Mouse (Mus musculus): ENCODE measurements around the gene Gdf3. TPM values are rescaled to one million over a fixed set of nuclear protein-coding genes. Genes with fewer than 3 reads are reported as not detected.
"Not testable (repeated sequence)": the region's sequence is repeated elsewhere in the genome, so short reads cannot be mapped to it uniquely, and the experiment has no call there.

The Gdf3 gene
- polyA plus RNA-seq, 1 experiment from 2014 or later: 23.1 TPM

DNA sequence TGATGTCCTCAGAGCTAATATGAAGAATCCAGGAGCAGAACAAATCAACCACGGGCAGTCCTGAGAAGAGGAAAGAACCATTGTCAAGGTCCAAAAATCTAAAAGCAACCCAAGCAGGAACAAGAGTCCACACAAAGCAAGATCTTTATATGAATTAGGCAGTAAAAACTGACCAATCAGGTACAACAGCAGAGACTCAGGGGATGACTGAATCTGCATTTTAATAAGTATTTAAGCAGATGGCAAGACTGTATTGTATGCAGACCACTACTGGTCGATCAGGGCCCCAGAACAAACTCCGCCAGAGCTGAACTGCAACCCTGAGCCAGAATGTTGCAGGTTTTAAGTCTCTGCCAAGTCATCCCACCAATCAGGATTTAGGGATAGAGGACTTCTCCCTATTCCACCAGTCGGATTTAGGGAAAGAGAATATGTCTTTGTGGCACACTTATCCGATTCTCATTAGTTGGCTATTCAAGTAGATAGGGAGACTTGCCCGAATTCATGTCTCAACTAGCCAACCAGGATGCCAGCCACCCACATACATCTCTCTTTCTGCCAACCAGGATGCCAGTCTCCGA, 9.7 kb downstream of the Gdf3 start:
- peaks cover 5% of the 10 kb centered on the region; the same call in 1 of the 2 replicates for H3K36me3 ChIP-seq (ENCODE audit: inconsistent target)
- peak overlapping the region; percentile 99 for H3K27ac ChIP-seq
- H3K79me2 ChIP-seq (ENCODE audit: inconsistent target): peaks cover 78% of the 10 kb centered on the region
- 96% methylated on average over 5 of the region's 7 CpGs for whole genome bisulfite sequencing (ENCODE audit: missing documents)
- peak overlapping the region; percentile 77 for H3K4me3 ChIP-seq (ENCODE audit: inconsistent target)

DNA sequence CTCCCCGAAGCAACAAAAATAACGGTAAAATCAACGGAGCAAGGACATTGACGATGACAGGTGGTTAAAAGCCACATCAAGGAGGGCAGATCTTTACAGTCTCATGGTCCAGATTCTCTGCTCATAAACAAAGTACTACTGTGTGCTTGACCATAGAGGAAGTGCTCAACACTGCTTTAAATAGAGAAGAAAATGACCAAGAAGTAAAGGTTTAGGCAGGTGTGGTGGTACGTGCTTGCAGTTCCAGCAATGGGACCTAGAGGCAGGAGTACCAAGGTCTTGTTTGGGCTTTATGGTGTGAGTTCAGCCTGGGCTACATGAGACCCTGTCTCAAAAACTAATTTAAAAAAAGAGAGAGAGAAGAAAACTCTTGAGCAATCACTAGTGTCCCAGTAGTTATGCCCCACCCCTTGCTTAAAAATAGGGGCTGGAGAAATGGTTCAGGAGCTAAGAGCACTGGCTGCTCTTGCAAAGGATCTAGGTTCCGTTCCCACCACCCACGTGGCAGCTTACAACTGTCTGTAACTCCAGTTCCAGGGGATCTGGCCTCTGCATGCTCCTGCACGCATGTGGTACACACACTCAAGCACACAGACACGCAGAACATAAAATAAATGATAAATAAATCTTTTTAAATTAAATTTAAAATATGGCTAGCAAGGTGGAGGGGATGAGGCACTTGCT, 10.7 kb downstream of the Gdf3 start:
- peak overlapping the region; percentile 77 for H3K4me3 ChIP-seq (ENCODE audit: inconsistent target)
- H3K79me2 ChIP-seq (ENCODE audit: inconsistent target): peaks cover 87% of the 10 kb centered on the region
- peaks cover 10% of the 10 kb centered on the region; the same call in 1 of the 2 replicates for H3K36me3 ChIP-seq (ENCODE audit: inconsistent target)
- WGBS (ENCODE audit: missing documents): 67% methylated on average over 9 of the region's 9 CpGs
- H3K27ac ChIP-seq: peak overlapping the region; percentile 99

DNA sequence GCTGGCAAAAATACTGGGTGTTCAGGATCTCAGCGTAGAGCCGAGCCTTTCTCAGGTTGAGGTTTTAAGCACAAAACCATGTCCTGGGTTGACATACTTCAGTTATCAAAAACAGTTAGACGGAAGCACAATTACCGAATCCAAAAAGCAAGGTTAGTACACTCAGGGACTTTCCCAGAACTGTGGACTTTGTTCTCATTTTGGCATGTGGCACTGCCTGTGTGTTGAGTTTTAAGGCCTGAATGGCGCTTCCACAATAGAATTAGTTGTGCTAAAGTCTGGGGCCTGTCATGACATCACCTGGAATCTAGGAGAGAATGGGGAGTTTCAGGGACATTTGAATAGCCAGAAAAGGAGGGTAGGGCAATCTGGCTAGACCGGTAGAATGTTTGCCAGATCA, 11.5 kb downstream of the Gdf3 start:
- H3K79me2 ChIP-seq (ENCODE audit: inconsistent target): peaks cover 88% of the 10 kb centered on the region
- 93% methylated on average over 6 of the region's 6 CpGs for WGBS (ENCODE audit: missing documents)
- peak overlapping the region; percentile 99 for H3K27ac ChIP-seq
- peaks cover 18% of the 10 kb centered on the region for H3K36me3 ChIP-seq (ENCODE audit: inconsistent target)
- peak overlapping the region; percentile 77 for H3K4me3 ChIP-seq (ENCODE audit: inconsistent target)

DNA sequence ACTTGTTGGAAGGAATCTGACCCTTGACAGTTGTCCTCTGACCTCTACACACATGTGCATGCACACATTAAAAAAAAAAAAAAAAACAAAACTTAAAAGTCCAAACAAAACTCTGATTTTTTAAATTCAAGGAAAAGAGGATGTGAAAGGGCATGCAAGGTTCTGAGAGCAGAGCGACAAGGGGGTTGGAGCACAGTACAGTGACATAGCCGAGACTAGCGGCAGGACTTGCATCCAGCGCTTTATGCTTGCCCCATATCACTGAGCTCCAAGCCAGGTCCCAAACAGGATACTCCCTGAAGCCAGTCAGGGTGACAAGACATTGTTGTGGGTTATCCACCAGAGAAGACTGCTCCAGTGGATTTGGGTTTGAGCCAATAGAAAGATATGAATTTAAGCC, 11.9 kb downstream of the Gdf3 start:
- peak overlapping the region; percentile 77 for H3K4me3 ChIP-seq (ENCODE audit: inconsistent target)
- H3K36me3 ChIP-seq (ENCODE audit: inconsistent target): peaks cover 20% of the 10 kb centered on the region
- H3K27ac ChIP-seq: peak overlapping the region; percentile 99
- WGBS (ENCODE audit: missing documents): 46% methylated on average over 4 of the region's 4 CpGs
- peaks cover 91% of the 10 kb centered on the region for H3K79me2 ChIP-seq (ENCODE audit: inconsistent target)

DNA sequence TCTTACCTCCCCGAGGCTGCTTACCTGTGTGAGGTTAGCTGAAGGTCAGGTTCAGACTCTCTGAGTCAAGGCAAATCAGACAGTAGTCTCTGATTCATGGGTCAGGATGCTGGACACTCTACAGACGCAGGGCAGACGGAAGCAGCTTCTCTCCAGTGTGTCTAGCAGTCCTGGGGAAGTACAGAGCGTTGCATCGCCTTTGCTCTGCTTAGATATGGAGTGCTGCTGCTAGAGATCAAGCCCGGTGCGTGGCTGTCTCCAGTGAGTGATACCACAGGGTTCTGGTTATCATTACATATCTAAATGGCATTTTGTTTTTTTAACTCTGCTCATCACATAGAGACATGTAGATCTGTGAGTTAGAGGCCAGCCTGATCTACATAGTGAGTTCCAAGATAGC, 13.3 kb downstream of the Gdf3 start:
- H3K79me2 ChIP-seq (ENCODE audit: inconsistent target): peaks cover 100% of the 10 kb centered on the region
- peak overlapping the region; percentile 99 for H3K27ac ChIP-seq
- 90% methylated on average over 3 of the region's 7 CpGs for WGBS (ENCODE audit: missing documents)
- H3K4me3 ChIP-seq (ENCODE audit: inconsistent target): peak overlapping the region; percentile 77; the same call in 1 of the 2 replicates
- H3K36me3 ChIP-seq (ENCODE audit: inconsistent target): peaks cover 34% of the 10 kb centered on the region

DNA sequence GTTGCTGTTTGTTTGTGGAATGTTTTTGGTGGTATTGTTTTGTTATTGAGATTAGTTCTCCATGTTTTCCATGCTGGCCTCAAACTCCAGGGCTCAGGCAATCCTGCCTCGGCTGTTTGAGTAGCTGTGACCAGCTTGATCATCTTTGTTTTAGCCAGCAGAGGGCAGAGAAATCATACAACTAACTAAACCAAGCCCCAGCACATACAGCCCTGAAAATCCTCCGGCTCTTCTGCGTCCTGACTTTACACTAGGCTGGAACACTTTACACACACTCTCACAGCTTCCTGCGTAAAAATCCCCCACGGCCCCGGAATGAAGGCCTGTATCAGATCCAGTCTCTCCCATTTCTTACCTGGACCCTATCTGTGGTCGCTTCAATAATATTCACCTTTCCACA, 14.2 kb downstream of the Gdf3 start:
- H3K36me3 ChIP-seq (ENCODE audit: inconsistent target): peaks cover 42% of the 10 kb centered on the region
- WGBS (ENCODE audit: missing documents): 48% methylated on average over 7 of the region's 7 CpGs
- peak overlapping the region; percentile 99 for H3K27ac ChIP-seq
- H3K4me3 ChIP-seq (ENCODE audit: inconsistent target): peak overlapping the region; percentile 77; the same call in 1 of the 2 replicates
- peaks cover 100% of the 10 kb centered on the region for H3K79me2 ChIP-seq (ENCODE audit: inconsistent target)

DNA sequence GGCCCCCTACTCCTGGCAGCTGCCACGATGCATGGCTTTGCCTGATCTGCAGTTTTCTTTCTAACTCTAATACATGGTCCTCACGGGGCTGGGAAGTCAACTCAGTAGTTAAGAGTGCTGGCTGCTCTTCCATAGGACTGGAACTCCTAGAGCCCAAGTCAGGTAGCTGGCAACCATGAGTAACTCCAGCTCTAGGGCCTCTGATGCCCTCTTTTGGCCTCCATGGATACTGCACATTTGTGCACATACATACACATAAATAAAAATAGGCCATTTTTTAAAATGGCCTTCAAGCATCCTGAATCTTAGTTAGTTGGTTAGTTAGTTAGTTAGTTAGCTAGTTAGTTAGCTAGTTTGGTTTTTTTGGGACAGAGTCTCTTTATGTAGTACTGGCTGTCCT, 17.0 kb downstream of the Gdf3 start:
- Histone ChIP-seq H3K27ac (peak overlapping the region; percentile 28), H3K4me3 (ENCODE audit: inconsistent target) (no peak overlapping the region), H3K36me3 (ENCODE audit: inconsistent target) (peaks cover 59% of the 10 kb centered on the region), H3K79me2 (ENCODE audit: inconsistent target) (peaks cover 99% of the 10 kb centered on the region)
- WGBS (ENCODE audit: missing documents): 88% methylated on average over 2 of the region's 2 CpGs

DNA sequence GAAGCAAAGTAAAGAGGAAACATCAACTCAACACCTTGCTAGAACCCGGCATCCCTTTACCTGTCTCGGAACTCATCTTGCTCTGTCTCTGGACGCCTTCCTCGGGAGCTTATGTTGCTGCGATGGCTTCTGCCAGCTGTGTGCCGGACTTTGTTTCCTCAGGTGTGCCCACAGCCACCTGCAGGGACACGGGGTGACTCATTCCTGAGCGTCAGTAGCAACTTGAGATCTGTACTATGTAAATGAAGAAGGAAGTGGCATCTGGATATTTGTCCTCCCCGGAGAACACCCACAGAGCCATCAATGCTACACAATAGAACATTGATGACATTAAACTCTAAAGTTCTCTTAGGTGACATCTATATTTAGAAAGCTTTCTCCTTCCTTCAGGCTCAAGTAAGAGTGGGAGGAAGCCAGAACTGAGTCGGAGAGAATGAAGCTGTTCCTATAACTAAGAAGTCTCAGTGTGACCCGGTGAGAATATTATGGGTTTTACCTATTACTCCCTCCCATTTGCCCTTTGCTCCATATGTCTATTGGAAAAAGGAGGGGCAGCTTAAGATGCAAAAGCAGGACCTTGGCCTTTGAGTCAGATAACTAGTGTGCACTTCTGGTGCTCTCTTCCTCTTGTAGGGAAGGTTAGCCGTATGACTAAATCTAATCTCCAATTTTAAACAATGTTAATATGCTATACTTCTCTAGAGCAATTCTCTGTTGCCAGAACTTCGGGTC, 18.7 kb downstream of the Gdf3 start:
- Histone ChIP-seq H3K27ac (no peak overlapping the region), H3K4me3 (ENCODE audit: inconsistent target) (no peak overlapping the region), H3K36me3 (ENCODE audit: inconsistent target) (peaks cover 72% of the 10 kb centered on the region), H3K79me2 (ENCODE audit: inconsistent target) (peaks cover 88% of the 10 kb centered on the region)
- WGBS (ENCODE audit: missing documents): 91% methylated on average over 11 of the region's 13 CpGs

DNA sequence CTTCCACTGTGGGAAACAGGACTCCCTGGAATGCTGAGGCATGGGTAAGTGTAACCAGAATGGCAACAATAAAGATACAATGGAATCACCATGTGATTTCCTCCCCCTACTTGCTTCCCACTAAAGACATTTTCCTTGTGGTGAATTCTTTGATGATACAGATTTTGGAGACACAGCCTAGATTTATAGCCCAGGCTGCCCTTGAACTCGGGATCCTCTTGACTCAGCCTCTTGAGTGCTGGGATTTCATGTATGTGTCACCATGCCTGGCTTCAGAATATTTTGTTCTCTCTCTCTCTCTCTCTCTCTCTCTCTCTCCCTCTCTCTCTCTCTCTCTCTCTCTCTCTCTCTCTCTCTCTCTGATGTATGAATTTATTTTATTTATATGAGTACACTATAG, 30.8 kb downstream of the Gdf3 start:
- H3K27ac ChIP-seq: no peak overlapping the region
- 86% methylated on average over 1 of the region's 1 CpGs for WGBS (ENCODE audit: missing documents)
- H3K79me2 ChIP-seq (ENCODE audit: inconsistent target): no peaks in the 10 kb centered on the region
- no peak overlapping the region for H3K4me3 ChIP-seq (ENCODE audit: inconsistent target)
- peaks cover 35% of the 10 kb centered on the region for H3K36me3 ChIP-seq (ENCODE audit: inconsistent target)

DNA sequence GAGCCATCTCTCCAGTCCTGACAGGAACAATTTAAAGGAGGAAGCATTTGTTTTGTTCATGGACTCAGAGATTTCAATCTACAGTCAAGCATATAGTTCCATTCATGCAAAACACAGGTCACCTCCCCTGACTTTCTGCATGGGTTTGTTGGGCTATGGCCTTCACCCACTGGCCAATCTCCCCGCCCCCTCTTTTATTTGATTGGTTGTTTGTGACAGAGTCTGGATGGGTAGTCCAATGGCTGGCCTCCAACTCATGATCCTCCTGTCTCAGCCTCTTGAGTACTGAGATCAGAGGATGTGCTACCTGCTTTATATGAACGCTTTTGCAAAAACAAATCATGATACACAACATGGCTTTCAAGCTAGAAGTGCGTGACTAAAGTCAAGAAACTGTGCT, 32.9 kb downstream of the Gdf3 start:
- Histone ChIP-seq H3K36me3 (ENCODE audit: inconsistent target) (peaks cover 35% of the 10 kb centered on the region), H3K4me3 (ENCODE audit: inconsistent target) (no peak overlapping the region), H3K27ac (no peak overlapping the region), H3K79me2 (ENCODE audit: inconsistent target) (no peaks in the 10 kb centered on the region)
- 100% methylated on average over 2 of the region's 3 CpGs for WGBS (ENCODE audit: missing documents)

DNA sequence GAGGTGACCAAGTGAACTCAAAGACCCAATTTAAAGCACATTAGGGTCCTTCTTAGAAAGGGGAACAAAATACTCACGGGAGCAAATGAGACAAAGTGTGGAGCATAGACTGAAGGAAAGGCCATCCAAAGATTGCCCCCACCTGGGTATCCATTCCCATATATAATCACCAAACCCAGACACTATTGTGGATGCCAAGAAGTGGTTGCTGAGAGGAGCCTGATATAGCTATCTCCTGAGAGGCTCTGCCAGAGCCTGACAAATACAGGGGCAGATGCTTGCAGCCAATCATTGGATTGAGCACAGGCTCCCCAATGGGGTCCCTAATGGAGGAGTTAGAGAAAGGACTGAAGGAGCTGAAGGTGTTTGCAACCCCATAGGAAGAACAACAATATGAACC, 34.9 kb downstream of the Gdf3 start:
- 100% methylated on average over 1 of the region's 1 CpGs for WGBS (ENCODE audit: missing documents)

DNA sequence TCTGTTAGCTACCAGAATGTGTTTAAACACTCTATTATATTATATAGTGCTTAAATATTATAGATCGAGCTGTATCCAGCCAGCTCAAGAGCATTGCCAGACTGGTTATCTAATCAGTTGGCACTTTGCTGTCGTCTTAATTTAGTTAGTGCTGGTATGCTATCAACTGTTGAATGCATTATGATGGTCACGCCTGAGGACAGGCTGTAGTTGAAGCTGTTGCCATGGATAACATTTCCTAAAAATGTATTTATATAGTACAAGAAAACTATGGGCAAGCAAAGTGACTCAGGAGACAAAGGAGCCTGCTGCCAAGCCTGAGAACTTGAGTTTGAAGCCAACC, 38.3 kb downstream of the Gdf3 start:
- peak overlapping the region; percentile 95 for H3K27ac ChIP-seq
- WGBS (ENCODE audit: missing documents): 51% methylated on average over 3 of the region's 3 CpGs
- no peak overlapping the region for H3K4me3 ChIP-seq (ENCODE audit: inconsistent target)
- no peaks in the 10 kb centered on the region for H3K79me2 ChIP-seq (ENCODE audit: inconsistent target)
- H3K36me3 ChIP-seq (ENCODE audit: inconsistent target): no peaks in the 10 kb centered on the region

More for the DNA sequence above, 34.9 kb downstream of the Gdf3 start:
- not testable (repeated sequence) for H3K27ac ChIP-seq; H3K79me2 ChIP-seq (ENCODE audit: inconsistent target); H3K4me3 ChIP-seq (ENCODE audit: inconsistent target)
- H3K36me3 ChIP-seq (ENCODE audit: inconsistent target): peaks cover 19% of the 10 kb centered on the region

DNA sequence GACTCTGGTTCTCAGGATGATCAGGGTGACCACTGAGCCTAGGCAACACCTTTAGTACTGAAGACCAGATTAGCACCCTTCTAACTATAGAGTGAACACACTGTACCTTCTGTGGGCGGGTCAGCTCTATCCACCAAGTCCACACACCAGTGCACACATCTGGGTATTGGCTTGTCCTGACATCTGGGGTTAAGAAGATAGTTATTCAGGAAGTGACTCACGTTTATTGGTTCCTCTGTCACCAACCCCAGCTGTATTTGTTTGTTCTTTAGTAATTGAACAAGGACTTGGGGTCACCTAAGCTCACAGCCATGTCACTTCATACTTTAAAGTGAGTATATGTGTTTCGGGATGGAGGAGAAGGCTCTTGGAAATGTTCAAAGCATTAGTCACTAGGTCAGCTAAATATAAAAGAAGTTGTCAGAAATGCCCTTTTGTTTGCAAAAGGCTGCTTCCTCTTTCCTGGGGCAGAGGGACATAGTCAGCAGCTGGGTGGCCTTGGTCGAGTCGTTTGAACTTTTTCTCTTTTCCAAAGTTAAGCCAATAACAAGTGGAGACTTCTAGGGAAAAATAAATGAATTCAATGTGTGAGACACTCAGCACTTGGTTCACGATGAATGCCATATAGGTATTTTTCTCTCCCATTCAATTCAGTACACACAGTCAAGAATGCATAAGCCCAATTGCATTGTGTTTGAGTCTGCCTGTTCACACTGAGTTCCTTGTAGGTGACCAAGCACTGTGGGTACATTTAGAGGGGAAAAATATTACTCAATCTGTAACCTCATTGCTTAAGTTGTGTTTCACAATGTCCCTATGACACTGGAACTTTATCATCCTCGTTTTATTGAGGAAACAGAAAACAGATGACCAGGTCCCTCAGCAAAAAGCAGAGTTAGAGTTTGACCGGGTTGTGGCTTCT, 38.9 kb downstream of the Gdf3 start:
- Histone ChIP-seq H3K36me3 (ENCODE audit: inconsistent target) (no peaks in the 10 kb centered on the region), H3K27ac (peak overlapping the region; percentile 95), H3K4me3 (ENCODE audit: inconsistent target) (no peak overlapping the region), H3K79me2 (ENCODE audit: inconsistent target) (no peaks in the 10 kb centered on the region)
- WGBS (ENCODE audit: missing documents): 9% methylated on average over 8 of the region's 8 CpGs

DNA sequence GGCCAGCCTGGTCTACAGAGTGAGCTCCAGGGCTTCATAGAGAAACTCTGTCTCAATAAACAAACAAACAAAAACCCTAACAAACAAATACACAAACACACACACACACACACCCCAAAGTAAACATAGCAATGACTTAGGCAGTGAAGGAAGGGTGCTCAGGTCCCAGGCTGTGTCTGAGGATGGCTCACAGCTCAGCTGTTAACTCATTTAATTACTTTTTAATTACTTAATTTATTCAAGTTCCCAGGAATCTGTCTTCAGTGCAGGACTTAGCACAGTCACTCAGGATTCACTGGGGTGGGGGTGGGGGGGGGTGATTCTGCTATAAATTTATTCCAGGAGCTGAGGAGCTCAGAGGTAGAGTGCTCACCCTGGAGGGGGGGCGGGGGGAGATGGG, 40.1 kb downstream of the Gdf3 start:
- Histone ChIP-seq H3K79me2 (ENCODE audit: inconsistent target) (no peaks in the 10 kb centered on the region), H3K27ac (peak overlapping the region; percentile 95), H3K4me3 (ENCODE audit: inconsistent target) (no peak overlapping the region), H3K36me3 (ENCODE audit: inconsistent target) (no peaks in the 10 kb centered on the region)
- 57% methylated on average over 1 of the region's 1 CpGs for WGBS (ENCODE audit: missing documents)

Measured in macrophage (primary cell).